Mouse (Mus musculus) forebrain, embryonic 15.5 days (tissue): Measurements from ENCODE around the gene Bnipl. TPM values are rescaled to one million over a fixed set of nuclear protein-coding genes. Genes with fewer than 3 reads are reported as not detected.

Experiments used
- ATAC-seq: fragments of 200-750 bp; cut with Nextera tagmentation; replicated peaks from 2 replicates; pipeline ENCODE4 v1.8.0; 2017; ENCODE audit warnings: mild to moderate bottlenecking, moderate TSS enrichment, moderate library complexity
- H3K27ac ChIP-seq: fragments of 300-500 bp; sonication (generic); replicated peaks from 2 replicates; pipeline ENCODE4 v1.5.1; 2015; ENCODE audit warnings: mild to moderate bottlenecking, inconsistent platforms
- H3K27me3 ChIP-seq: fragments of 300-500 bp; sonication (generic); 2 replicates; pipeline ENCODE4 v1.6.1; 2015; ENCODE audit warnings: inconsistent platforms
- H3K36me3 ChIP-seq: fragments of 300-500 bp; sonication (generic); 2 replicates; pipeline ENCODE4 v1.6.1; 2015; ENCODE audit warnings: mild to moderate bottlenecking, inconsistent platforms
- H3K4me1 ChIP-seq: fragments of 300-500 bp; sonication (generic); 2 replicates; pipeline ENCODE4 v1.6.1; 2015; ENCODE audit warnings: inconsistent platforms
- H3K4me2 ChIP-seq: fragments of 300-500 bp; sonication (generic); replicated peaks from 2 replicates; pipeline ENCODE4 v1.6.1; 2015; ENCODE audit warnings: mild to moderate bottlenecking, inconsistent platforms
- H3K4me3 ChIP-seq: fragments of 300-500 bp; sonication (generic); 2 replicates; pipeline ENCODE4 v1.5.1; 2015; ENCODE audit warnings: mild to moderate bottlenecking, inconsistent platforms
- H3K9ac ChIP-seq: fragments of 300-500 bp; sonication (generic); replicated peaks from 2 replicates; pipeline ENCODE4 v1.6.1; 2015; ENCODE audit warnings: mild to moderate bottlenecking, inconsistent platforms
- H3K9me3 ChIP-seq: fragments of 300-500 bp; sonication (generic); 2 replicates; pipeline ENCODE4 v1.6.1; 2016; ENCODE audit warnings: inconsistent platforms
- WGBS: fragments of 180-500 bp; shearing (Covaris S2); methylation state at CpG from one replicate; pipeline ENCODE4 v1.1.7; 2015; ENCODE audit warnings: mixed read lengths; 5-methylcytosine and 5-hydroxymethylcytosine counted together
- polyA plus RNA-seq: library from polyadenylated mRNA; unstranded; fragments of >200 nt; fragmentation: Nextera tagmentation; extraction: Ambion mirVana; gene quantifications from 2 replicates; pipeline ENCODE4 v1.2.1, GENCODE M21; 2015

Bnipl gene
- 0.10 TPM in 1 of 2 replicates, not detected in the other for polyA plus RNA-seq

GRCm38 (mm10) chr3:95250783-95251424 is at the start of gene Bnipl:
Bnipl (minus strand) TSS chr3:95251193.
- ATAC-seq: no peak
- no peaks in the 10 kb centered on the region for H3K27me3 ChIP-seq
- no peaks in the 10 kb centered on the region for H3K9me3 ChIP-seq
- H3K9ac ChIP-seq: no peak within 1 kb of the TSS
- 53% methylated on average over 7 of the region's 7 CpGs for WGBS
- no peaks in the 10 kb centered on the region for H3K4me1 ChIP-seq
- no peak within 1 kb of the TSS for H3K27ac ChIP-seq
- H3K4me2 ChIP-seq: no peak within 1 kb of the TSS
- no peak within 1 kb of the TSS for H3K4me3 ChIP-seq
- peaks cover 21% of the 10 kb centered on the region; the same call in 1 of the 2 replicates for H3K36me3 ChIP-seq

GRCm38 (mm10) chr3:95298018-95298417 is 47.0 kb upstream of the Bnipl start:
- no peaks in the 10 kb centered on the region for H3K9me3 ChIP-seq
- H3K9ac ChIP-seq: no peak overlapping the region
- no peak overlapping the region for H3K4me2 ChIP-seq
- 94% methylated on average over 7 of the region's 7 CpGs for WGBS
- H3K4me3 ChIP-seq: no peak overlapping the region
- H3K27me3 ChIP-seq: no peaks in the 10 kb centered on the region
- ATAC-seq: no peak
- peaks cover 23% of the 10 kb centered on the region for H3K36me3 ChIP-seq
- no peak overlapping the region for H3K27ac ChIP-seq
- no peaks in the 10 kb centered on the region for H3K4me1 ChIP-seq

- 9% methylated on average over 5 of the region's 5 CpGs for WGBS
- no peak overlapping the region for H3K4me3 ChIP-seq
- no peak overlapping the region for H3K27ac ChIP-seq
- H3K36me3 ChIP-seq: peaks cover 38% of the 10 kb centered on the region
- no peak overlapping the region for H3K9ac ChIP-seq
- H3K27me3 ChIP-seq: no peaks in the 10 kb centered on the region
- H3K4me2 ChIP-seq: no peak overlapping the region
- no peaks in the 10 kb centered on the region for H3K4me1 ChIP-seq
- no peaks in the 10 kb centered on the region for H3K9me3 ChIP-seq
- no peak for ATAC-seq
Measured at GRCm38 (mm10) chr3:95296103-95296469, 45.1 kb upstream of the Bnipl start.

DNA sequence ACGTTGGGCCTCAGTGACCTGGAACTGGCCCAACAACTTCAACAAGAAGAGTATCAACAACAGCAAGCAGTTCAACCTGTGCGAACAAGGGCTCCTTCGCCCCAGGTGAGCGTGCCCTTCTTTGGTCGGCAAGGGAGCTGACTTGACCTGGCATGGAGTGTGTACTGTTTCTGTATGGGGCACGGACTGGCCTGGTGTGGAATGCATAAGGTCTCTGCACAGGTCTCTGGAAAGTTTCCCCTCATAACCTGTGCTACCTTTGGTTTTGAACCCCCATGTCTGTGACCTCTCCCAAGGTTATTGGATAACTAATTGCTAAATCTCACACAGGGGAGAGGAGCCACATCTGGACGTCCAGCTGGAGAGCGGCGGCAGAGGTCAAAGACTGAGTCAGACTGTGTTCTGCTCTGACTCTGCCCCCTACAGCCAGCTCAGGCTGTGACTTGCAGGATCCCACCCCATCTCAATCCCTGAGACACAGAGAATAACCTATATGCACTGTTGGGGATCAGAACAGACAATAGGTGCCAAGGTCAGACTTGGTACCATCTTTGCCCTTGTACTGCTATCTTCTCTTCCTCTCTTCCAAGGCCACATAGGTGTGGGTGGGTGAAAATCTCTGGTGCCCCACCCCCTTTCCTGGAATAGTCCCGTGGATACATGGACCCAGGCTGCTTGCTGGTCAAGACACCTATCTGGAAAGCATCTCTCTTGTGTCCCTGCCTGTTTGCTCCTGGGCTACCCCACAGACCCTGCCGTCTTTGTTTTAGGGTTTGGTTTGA is 44.5 kb upstream of the Bnipl start:
- WGBS: 88% methylated on average over 11 of the region's 11 CpGs
- Histone ChIP-seq H3K27ac (no peak overlapping the region), H3K4me3 (no peak overlapping the region), H3K36me3 (peaks cover 39% of the 10 kb centered on the region), H3K4me1 (no peaks in the 10 kb centered on the region), H3K4me2 (no peak overlapping the region), H3K27me3 (no peaks in the 10 kb centered on the region), H3K9ac (no peak overlapping the region), H3K9me3 (no peaks in the 10 kb centered on the region)
- ATAC-seq: no peak

DNA sequence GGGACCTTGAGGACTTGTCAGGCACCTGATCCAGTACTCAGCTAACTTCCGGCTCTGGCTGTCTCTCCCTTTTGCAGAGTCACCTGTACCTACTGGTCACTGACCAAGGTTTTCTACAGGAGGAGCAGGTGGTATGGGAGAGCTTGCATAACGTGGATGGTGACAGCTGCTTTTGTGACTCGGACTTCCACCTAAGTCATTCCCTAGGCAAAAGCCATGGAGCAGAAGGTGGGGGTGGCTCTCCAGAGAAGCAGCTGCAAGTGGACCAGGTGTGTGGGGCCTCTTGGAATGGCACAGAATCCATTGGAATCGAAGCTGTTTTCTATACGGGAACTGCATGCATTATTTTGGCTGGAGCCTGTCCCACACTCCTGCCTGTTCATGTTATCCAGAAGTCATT is 43.7 kb upstream of the Bnipl start:
- Histone ChIP-seq H3K9ac (no peak overlapping the region), H3K27me3 (no peaks in the 10 kb centered on the region), H3K4me3 (no peak overlapping the region), H3K9me3 (no peaks in the 10 kb centered on the region), H3K4me2 (no peak overlapping the region), H3K4me1 (no peaks in the 10 kb centered on the region), H3K27ac (no peak overlapping the region), H3K36me3 (peaks cover 43% of the 10 kb centered on the region)
- WGBS: 88% methylated on average over 5 of the region's 5 CpGs
- no peak for ATAC-seq

- WGBS: 93% methylated on average over 7 of the region's 7 CpGs
- Histone ChIP-seq H3K27me3 (no peaks in the 10 kb centered on the region), H3K27ac (no peak overlapping the region), H3K9me3 (no peaks in the 10 kb centered on the region), H3K4me3 (no peak overlapping the region), H3K4me2 (no peak overlapping the region), H3K4me1 (no peaks in the 10 kb centered on the region), H3K36me3 (peaks cover 43% of the 10 kb centered on the region), H3K9ac (no peak overlapping the region)
- ATAC-seq: no peak
Measured at GRCm38 (mm10) chr3:95294316-95294715, 43.3 kb upstream of the Bnipl start.

DNA sequence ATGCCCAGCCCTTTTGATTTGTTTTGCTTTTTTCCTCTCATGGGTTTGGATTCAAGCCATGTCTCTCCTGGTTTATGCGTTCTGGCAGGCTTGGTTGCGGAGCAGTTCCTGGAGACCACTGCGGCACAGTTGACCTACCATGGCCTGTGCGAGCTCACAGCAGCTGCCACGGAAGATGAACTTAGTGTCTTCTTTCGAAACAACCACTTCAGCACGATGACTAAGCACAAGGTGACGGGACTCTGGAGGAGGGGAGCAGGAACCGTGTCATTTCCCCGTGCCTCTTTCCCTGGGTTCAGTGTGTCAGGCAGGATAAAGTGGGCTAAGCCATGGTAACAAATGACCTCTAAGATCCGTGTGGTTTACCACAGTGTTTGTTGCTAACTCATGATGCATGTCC is 42.5 kb upstream of the Bnipl start:
- no peak overlapping the region for H3K4me3 ChIP-seq
- H3K9me3 ChIP-seq: no peaks in the 10 kb centered on the region
- no peaks in the 10 kb centered on the region for H3K27me3 ChIP-seq
- H3K9ac ChIP-seq: no peak overlapping the region
- H3K36me3 ChIP-seq: peaks cover 43% of the 10 kb centered on the region
- no peak for ATAC-seq
- no peaks in the 10 kb centered on the region for H3K4me1 ChIP-seq
- no peak overlapping the region for H3K4me2 ChIP-seq
- 87% methylated on average over 11 of the region's 11 CpGs for WGBS
- no peak overlapping the region for H3K27ac ChIP-seq

DNA sequence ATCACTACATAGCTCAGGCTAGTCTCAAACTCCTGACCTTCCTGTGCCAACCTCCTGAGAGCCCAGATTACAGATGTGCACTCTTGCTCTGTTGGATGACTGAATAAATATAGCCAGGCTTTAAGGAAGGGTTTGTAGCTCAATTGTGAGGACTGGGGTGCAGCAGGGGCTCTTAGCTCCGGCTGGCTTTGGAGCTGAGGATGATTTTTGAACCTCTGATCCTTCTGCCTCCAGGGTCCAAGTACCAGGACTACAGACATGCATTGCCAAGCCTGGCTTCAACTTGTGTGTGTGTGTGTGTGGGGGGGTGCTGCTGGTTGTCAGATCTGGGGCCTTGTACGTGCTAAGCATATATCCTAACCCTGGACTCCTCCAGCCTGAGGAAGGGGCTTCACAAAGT is 41.9 kb upstream of the Bnipl start:
- ATAC-seq: no peak
- Histone ChIP-seq H3K9me3 (no peaks in the 10 kb centered on the region), H3K27me3 (no peaks in the 10 kb centered on the region), H3K4me2 (no peak overlapping the region), H3K9ac (no peak overlapping the region), H3K36me3 (peaks cover 46% of the 10 kb centered on the region), H3K4me3 (no peak overlapping the region), H3K27ac (no peak overlapping the region), H3K4me1 (no peaks in the 10 kb centered on the region)
- WGBS: 93% methylated on average over 2 of the region's 2 CpGs

DNA sequence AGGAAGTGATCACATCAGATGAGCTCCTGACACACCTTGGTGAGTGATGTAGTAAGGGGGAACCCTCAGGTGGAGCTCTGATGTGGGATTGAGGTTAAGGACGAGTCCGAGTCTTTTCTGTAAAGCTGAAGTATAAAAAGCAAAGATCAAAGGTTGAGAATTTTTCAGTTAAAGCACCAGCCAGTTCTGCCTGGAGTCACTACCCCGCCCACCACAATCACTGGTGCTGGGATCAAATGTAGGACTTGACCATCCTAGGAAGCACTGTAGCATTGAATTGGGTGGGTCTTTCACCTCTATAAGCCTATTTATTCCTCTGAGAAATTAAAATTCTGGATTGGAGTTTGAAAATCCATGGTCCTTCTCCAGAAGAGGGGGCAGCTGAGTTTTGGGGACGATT is 40.0 kb upstream of the Bnipl start:
- no peak overlapping the region for H3K4me3 ChIP-seq
- H3K4me1 ChIP-seq: no peaks in the 10 kb centered on the region
- H3K27me3 ChIP-seq: no peaks in the 10 kb centered on the region
- 86% methylated on average over 4 of the region's 4 CpGs for WGBS
- H3K9me3 ChIP-seq: no peaks in the 10 kb centered on the region
- no peak overlapping the region for H3K4me2 ChIP-seq
- ATAC-seq: no peak
- H3K27ac ChIP-seq: no peak overlapping the region
- H3K9ac ChIP-seq: no peak overlapping the region
- H3K36me3 ChIP-seq: peaks cover 51% of the 10 kb centered on the region

GRCm38 (mm10) chr3:95290156-95290555 is 39.2 kb upstream of the Bnipl start:
- Histone ChIP-seq H3K9me3 (no peaks in the 10 kb centered on the region), H3K4me2 (no peak overlapping the region), H3K27me3 (no peaks in the 10 kb centered on the region), H3K27ac (no peak overlapping the region), H3K4me3 (no peak overlapping the region), H3K4me1 (no peaks in the 10 kb centered on the region), H3K36me3 (peaks cover 47% of the 10 kb centered on the region), H3K9ac (no peak overlapping the region)
- no peak for ATAC-seq
- 82% methylated on average over 6 of the region's 6 CpGs for WGBS

DNA sequence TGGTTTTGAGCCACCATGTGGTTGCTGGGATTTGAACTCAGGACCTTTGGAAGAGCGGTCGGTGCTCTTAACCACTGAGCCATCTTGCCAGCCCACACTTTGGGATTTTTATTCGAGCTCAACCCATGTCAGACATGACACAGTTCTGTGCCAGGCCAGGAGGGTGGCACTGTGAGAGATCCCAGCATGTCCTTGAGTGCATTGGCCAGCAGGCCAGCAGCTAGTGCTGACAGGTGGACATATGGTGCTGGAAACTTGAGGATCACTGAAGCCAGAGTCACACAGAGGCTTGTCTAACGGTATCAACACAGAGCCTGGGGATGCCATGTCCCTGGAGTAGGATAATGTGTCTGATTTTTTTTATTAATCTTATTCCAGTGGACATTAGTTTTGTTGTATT is 38.4 kb upstream of the Bnipl start:
- no peak overlapping the region for H3K4me3 ChIP-seq
- no peaks in the 10 kb centered on the region for H3K27me3 ChIP-seq
- H3K4me2 ChIP-seq: no peak overlapping the region
- no peak overlapping the region for H3K27ac ChIP-seq
- 88% methylated on average over 4 of the region's 4 CpGs for WGBS
- peaks cover 6% of the 10 kb centered on the region for H3K4me1 ChIP-seq
- no peak for ATAC-seq
- H3K36me3 ChIP-seq: peaks cover 41% of the 10 kb centered on the region
- no peaks in the 10 kb centered on the region for H3K9me3 ChIP-seq
- H3K9ac ChIP-seq: no peak overlapping the region

- Histone ChIP-seq H3K27me3 (no peaks in the 10 kb centered on the region), H3K4me1 (peaks cover 17% of the 10 kb centered on the region), H3K9ac (no peak overlapping the region), H3K27ac (no peak overlapping the region), H3K4me3 (no peak overlapping the region), H3K36me3 (peaks cover 25% of the 10 kb centered on the region), H3K4me2 (no peak overlapping the region), H3K9me3 (no peaks in the 10 kb centered on the region)
- ATAC-seq: no peak
- WGBS: 94% methylated on average over 3 of the region's 3 CpGs
Measured at GRCm38 (mm10) chr3:95287541-95287940, 36.5 kb upstream of the Bnipl start.
